ENCODE assay signal across 12 mouse cellular contexts in genomic region chr15:66447883-66448282, GRCm38 (mm10). TPM values are rescaled to one million over a fixed set of nuclear protein-coding genes. Genes with fewer than 3 reads are reported as not detected.
"Had no signal": no experiment of that assay in that cellular context is flagged by ENCODE, and none has a peak within 500 bp of the region (broad histone marks: within the 10 kb centered on the region; RNA-seq: fewer than 3 reads in every experiment).

No protein-coding gene starts in this region.

- H3K4me2 ChIP-seq: liver, embryonic 11.5 days; liver, embryonic 15.5 days; midbrain, embryonic 13.5 days; neural tube, embryonic 12.5 days had no signal

- H3K27ac ChIP-seq: kidney, postnatal 0 days; limb, embryonic 10.5 days; liver, embryonic 15.5 days; macrophage; midbrain, embryonic 13.5 days; neural tube, embryonic 12.5 days; stomach, postnatal 0 days had no signal

- H3K36me3 ChIP-seq: limb, embryonic 10.5 days; liver, embryonic 15.5 days; midbrain, embryonic 13.5 days; neural tube, embryonic 12.5 days had no signal

- H3K9ac ChIP-seq: liver, embryonic 15.5 days; midbrain, embryonic 13.5 days; neural tube, embryonic 12.5 days had no signal

- H3K9me3 ChIP-seq: limb, embryonic 10.5 days; liver, embryonic 15.5 days; megakaryocyte, embryonic 14.5 days; midbrain, embryonic 13.5 days; neural tube, embryonic 12.5 days had no signal

- H3K27me3 ChIP-seq: liver, embryonic 15.5 days; megakaryocyte, embryonic 14.5 days; midbrain, embryonic 13.5 days; neural tube, embryonic 12.5 days had no signal

- H3K4me3 ChIP-seq: limb, embryonic 10.5 days; liver, embryonic 15.5 days; megakaryocyte, embryonic 14.5 days; midbrain, embryonic 13.5 days; neural tube, embryonic 12.5 days had no signal

- H3K4me1 ChIP-seq: limb, embryonic 10.5 days; liver, embryonic 15.5 days; megakaryocyte, embryonic 14.5 days; midbrain, embryonic 13.5 days; neural tube, embryonic 12.5 days had no signal

- DNase-seq: kidney, postnatal 36 days; lung, adult 2 months; thymus, postnatal 4 days had no signal

- ATAC-seq: midbrain, embryonic 13.5 days had no signal

RNA-seq across cellular contexts. Expression of gene Lrrc6, which starts 52.8 kb away (rescaled TPM):
- polyA plus RNA-seq: limb, embryonic 10.5 days; liver, embryonic 11.5 days; liver, embryonic 15.5 days; macrophage had no signal
